Comparison of ENCODE assay signal across 22 mouse cellular contexts in genomic region chr14:51497958-51498357, GRCm38 (mm10). TPM values are rescaled to one million over a fixed set of nuclear protein-coding genes. Genes with fewer than 3 reads are reported as not detected.
"Had no signal": no experiment of that assay in that cellular context is flagged by ENCODE, and none has a peak within 500 bp of the region (broad histone marks: within the 10 kb centered on the region; RNA-seq: fewer than 3 reads in every experiment).

No protein-coding gene starts in this region.

- ATAC-seq: liver, postnatal 0 days; lung, postnatal 0 days; midbrain, embryonic 13.5 days; midbrain, embryonic 15.5 days had no signal

- H3K4me3 ChIP-seq: liver, embryonic 15.5 days; lung, embryonic 15.5 days; megakaryocyte, embryonic 14.5 days; midbrain, embryonic 13.5 days; midbrain, embryonic 15.5 days; neural tube, embryonic 12.5 days; stomach, embryonic 15.5 days had no signal

- H3K27ac ChIP-seq: liver, embryonic 15.5 days; lung, embryonic 15.5 days; macrophage; midbrain, embryonic 13.5 days; midbrain, embryonic 15.5 days; neural tube, embryonic 12.5 days; stomach, embryonic 15.5 days; stomach, postnatal 0 days had no signal

- H3K4me2 ChIP-seq: liver, embryonic 15.5 days; lung, embryonic 15.5 days; midbrain, embryonic 13.5 days; midbrain, embryonic 15.5 days; neural tube, embryonic 12.5 days; stomach, embryonic 15.5 days had no signal

- H3K27me3 ChIP-seq: liver, embryonic 15.5 days; lung, embryonic 15.5 days; megakaryocyte, embryonic 14.5 days; midbrain, embryonic 13.5 days; midbrain, embryonic 15.5 days; neural tube, embryonic 12.5 days; stomach, embryonic 15.5 days had no signal

- DNase-seq: liver, postnatal 0 days; lung, adult 2 months; right cerebral cortex, postnatal 14 days; thymus, adult 2 months; thymus, postnatal 25 days had no signal

- H3K36me3 ChIP-seq: liver, embryonic 15.5 days; lung, embryonic 15.5 days; midbrain, embryonic 13.5 days; midbrain, embryonic 15.5 days; neural tube, embryonic 12.5 days; stomach, embryonic 15.5 days had no signal

- H3K9me3 ChIP-seq: liver, embryonic 15.5 days; lung, embryonic 15.5 days; megakaryocyte, embryonic 14.5 days; midbrain, embryonic 13.5 days; midbrain, embryonic 15.5 days; neural tube, embryonic 12.5 days; stomach, embryonic 15.5 days had no signal

- H3K4me1 ChIP-seq: liver, embryonic 15.5 days; lung, embryonic 15.5 days; megakaryocyte, embryonic 14.5 days; midbrain, embryonic 13.5 days; midbrain, embryonic 15.5 days; neural tube, embryonic 12.5 days; stomach, embryonic 15.5 days had no signal

- H3K9ac ChIP-seq: liver, embryonic 15.5 days; liver, postnatal 0 days; lung, embryonic 15.5 days; midbrain, embryonic 13.5 days; midbrain, embryonic 15.5 days; neural tube, embryonic 12.5 days; stomach, embryonic 15.5 days had no signal

RNA-seq across cellular contexts. Expression of gene Vmn2r89, which starts 46.3 kb away (rescaled TPM):
- total RNA-seq: megakaryocyte progenitor cell, adult 5-6 weeks; midbrain, postnatal 0 days; monocyte, adult 5-6 weeks; neutrophil, adult 5-6 weeks had no signal
- polyA plus RNA-seq: liver, embryonic 15.5 days; liver, postnatal 0 days; lung, adult 2 months; lung, embryonic 15.5 days; lung, postnatal 0 days; macrophage; midbrain, embryonic 13.5 days; midbrain, embryonic 15.5 days; midbrain, postnatal 0 days; neural tube, embryonic 12.5 days; neural tube, embryonic 14.5 days; spleen, adult 2 months; stomach, embryonic 15.5 days; stomach, postnatal 0 days; testis, adult 2 months; thymus, adult 2 months had no signal

RNA-seq across cellular contexts. Expression of gene Gm5622, which starts 54.6 kb away (rescaled TPM):
- total RNA-seq: megakaryocyte progenitor cell, adult 5-6 weeks; midbrain, postnatal 0 days; monocyte, adult 5-6 weeks; neutrophil, adult 5-6 weeks had no signal
- polyA plus RNA-seq: lung, adult 2 months; lung, embryonic 15.5 days; lung, postnatal 0 days; macrophage; midbrain, embryonic 13.5 days; midbrain, embryonic 15.5 days; midbrain, postnatal 0 days; neural tube, embryonic 12.5 days; neural tube, embryonic 14.5 days; spleen, adult 2 months; stomach, embryonic 15.5 days; stomach, postnatal 0 days; thymus, adult 2 months had no signal
